ENCODE assay signal across 9 mouse cellular contexts in genomic region chr2:173585387-173586117, GRCm38 (mm10). TPM values are rescaled to one million over a fixed set of nuclear protein-coding genes. Genes with fewer than 3 reads are reported as not detected.
DNase-seq lines count a peak whose midpoint lies in the region; ATAC-seq and TF ChIP-seq lines count a peak whose summit lies in the region.
"Had no signal": no experiment of that assay in that cellular context is flagged by ENCODE, and none has a peak within 500 bp of the region (broad histone marks: within the 10 kb centered on the region; RNA-seq: fewer than 3 reads in every experiment).

No protein-coding gene starts in this region.

- 6% methylated on average over 53 of the region's 54 CpGs for WGBS in thymus, adult 2 months
- WGBS in limb, embryonic 15.5 days: under 1% methylated on average over 54 of the region's 54 CpGs
- under 1% methylated on average over 53 of the region's 54 CpGs for WGBS in neural tube, embryonic 12.5 days

- peak overlapping the region; percentile 35 for H3K9ac ChIP-seq in limb, embryonic 15.5 days
- H3K9ac ChIP-seq in neural tube, embryonic 12.5 days: peak overlapping the region; percentile 54

- intact Hi-C loops in gastrocnemius, postnatal 14 days (cut with DNase I; ENCODE audit: low total_unique reads): loop anchor here (5.0 to 10.0 kb wide), 2 partner anchors 529 to 697 kb away; partner anchors contain the start of genes Gnas and Npepl1

- no peaks in the 10 kb centered on the region for H3K9me3 ChIP-seq in limb, embryonic 15.5 days
- peaks cover 5% of the 10 kb centered on the region; the same call in 1 of the 2 replicates for H3K9me3 ChIP-seq in neural tube, embryonic 12.5 days

- peak overlapping the region; percentile 84 for H3K4me2 ChIP-seq in limb, embryonic 15.5 days
- peak overlapping the region; percentile 74 for H3K4me2 ChIP-seq in neural tube, embryonic 12.5 days (replicated peaks)

- DNase-seq in gastrocnemius, postnatal 10 days: peak; percentile 42
- DNase-seq in gastrocnemius, adult 8-10 months (ENCODE audit: low spot score in 2 of 2): no peak
- peak; percentile 45 for DNase-seq in thymus, adult 2 months
- no peak for DNase-seq in thymus, adult 18-20 months
- DNase-seq in gastrocnemius, postnatal 14 days: peak; percentile 17

- H3K4me1 ChIP-seq in thymus, adult 2 months (replicated peaks; ENCODE audit: control insufficient read depth, insufficient read depth, low read length): peaks cover 13% of the 10 kb centered on the region
- peaks cover 22% of the 10 kb centered on the region for H3K4me1 ChIP-seq in limb, embryonic 15.5 days
- H3K4me1 ChIP-seq in neural tube, embryonic 12.5 days: no peaks in the 10 kb centered on the region

- peak overlapping the region; percentile 47 for H3K4me3 ChIP-seq in thymus, adult 2 months (ENCODE audit: control insufficient read depth, insufficient read depth, low read length)
- peak overlapping the region; percentile 41 for H3K4me3 ChIP-seq in limb, embryonic 15.5 days
- peak overlapping the region; percentile 36 for H3K4me3 ChIP-seq in neural tube, embryonic 12.5 days

- TF ChIP-seq POLR2A in thymus, adult 2 months (IDR thresholded peaks at IDR 0.05; ENCODE audit: control insufficient read depth, extremely low read depth, insufficient read depth, low read length, poor library complexity): no peak

- H3K27ac ChIP-seq in thymus, adult 2 months (ENCODE audit: control insufficient read depth, insufficient read depth, low read length): no peak overlapping the region
- H3K27ac ChIP-seq in limb, embryonic 15.5 days: peak overlapping the region; percentile 76
- no peak overlapping the region for H3K27ac ChIP-seq in neural tube, embryonic 12.5 days

- H3K36me3 ChIP-seq in thymus, adult 2 months (ENCODE audit: control insufficient read depth, insufficient read depth, low read length): no peaks in the 10 kb centered on the region
- peaks cover 22% of the 10 kb centered on the region; the same call in 1 of the 2 replicates for H3K36me3 ChIP-seq in limb, embryonic 15.5 days
- H3K36me3 ChIP-seq in neural tube, embryonic 12.5 days: no peaks in the 10 kb centered on the region

- peaks cover 7% of the 10 kb centered on the region; the same call in 1 of the 2 replicates for H3K27me3 ChIP-seq in thymus, adult 2 months (ENCODE audit: control insufficient read depth, insufficient read depth, low read length)
- peaks cover 21% of the 10 kb centered on the region for H3K27me3 ChIP-seq in limb, embryonic 15.5 days
- peaks cover 17% of the 10 kb centered on the region; the same call in 1 of the 2 replicates for H3K27me3 ChIP-seq in neural tube, embryonic 12.5 days (replicated peaks)

- ATAC-seq in limb, embryonic 15.5 days (ENCODE audit: insufficient number of reproducible peaks, low FRiP score, low TSS enrichment, low read depth): peak; percentile 60; the same call in 1 of the 2 replicates
- ATAC-seq in neural tube, embryonic 12.5 days (ENCODE audit: low FRiP score, low read depth): peak; percentile 84
- ATAC-seq in megakaryocyte-erythroid progenitor cell, adult 5-6 weeks (replicated peaks; ENCODE audit: low FRiP score, low TSS enrichment, poor library complexity, severe bottlenecking): no peak

- 0 out of 2 replicates have a peak, but pooled peaks have one; percentile 12 for TF ChIP-seq CTCF in thymus, adult 2 months (IDR thresholded peaks at IDR 0.05; ENCODE audit: borderline replicate concordance, control insufficient read depth, extremely low read depth, insufficient read depth, low read length, poor library complexity)

RNA-seq across cellular contexts. Expression of gene Ankrd60, which starts 7.4 kb away (rescaled TPM):
- total RNA-seq in gastrocnemius, postnatal 10 days (2021): not detected
- not detected for total RNA-seq in gastrocnemius, adult 8-10 months (2022)
- 0.31 TPM in 1 of 2 replicates, not detected in the other for polyA plus RNA-seq in thymus, adult 2 months (2012; rRNA removed)
- total RNA-seq in gastrocnemius, postnatal 14 days (2021): not detected
- not detected in 2 replicates for polyA plus RNA-seq in limb, embryonic 15.5 days (2015; fragmentation: Nextera tagmentation; extraction: Ambion mirVana)
- polyA plus RNA-seq in neural tube, embryonic 12.5 days (2016; fragmentation: Nextera tagmentation; extraction: Ambion mirVana): not detected in 2 replicates
- total RNA-seq in megakaryocyte-erythroid progenitor cell, adult 5-6 weeks (2014; fragmentation: Nextera tagmentation): not detected in 2 replicates
- not detected in 2 replicates for total RNA-seq in megakaryocyte-erythroid progenitor cell, adult 5-6 weeks (2017)
- total RNA-seq: heart, postnatal 10 days had no signal

Comparison
In these comparisons a context has a peak if more than half of its experiments do, and no peak if none do; other contexts are left out.
1. DNase-seq: peak in gastrocnemius, postnatal 10 days (single experiment), thymus, adult 2 months (single experiment) and gastrocnemius, postnatal 14 days (single experiment); none in gastrocnemius, adult 8-10 months (0 of 2) and thymus, adult 18-20 months (0 of 2).
2. Peak in every context shown above with its lines, with median percentiles within 50 percentile points of each other: H3K4me3 ChIP-seq.